Mouse (Mus musculus) brain, embryonic 18.5 days (tissue): ENCODE measurements around the gene Afmid.
"Not testable (repeated sequence)": the region's sequence is repeated elsewhere in the genome, so short reads cannot be mapped to it uniquely, and the experiment has no call there.

Source experiments
- DNase-seq: peaks from one replicate; pipeline ENCODE4 v3.0.0-alpha.2; 2012; ENCODE audit warnings: low read depth, low spot score

Gene Afmid

DNA sequence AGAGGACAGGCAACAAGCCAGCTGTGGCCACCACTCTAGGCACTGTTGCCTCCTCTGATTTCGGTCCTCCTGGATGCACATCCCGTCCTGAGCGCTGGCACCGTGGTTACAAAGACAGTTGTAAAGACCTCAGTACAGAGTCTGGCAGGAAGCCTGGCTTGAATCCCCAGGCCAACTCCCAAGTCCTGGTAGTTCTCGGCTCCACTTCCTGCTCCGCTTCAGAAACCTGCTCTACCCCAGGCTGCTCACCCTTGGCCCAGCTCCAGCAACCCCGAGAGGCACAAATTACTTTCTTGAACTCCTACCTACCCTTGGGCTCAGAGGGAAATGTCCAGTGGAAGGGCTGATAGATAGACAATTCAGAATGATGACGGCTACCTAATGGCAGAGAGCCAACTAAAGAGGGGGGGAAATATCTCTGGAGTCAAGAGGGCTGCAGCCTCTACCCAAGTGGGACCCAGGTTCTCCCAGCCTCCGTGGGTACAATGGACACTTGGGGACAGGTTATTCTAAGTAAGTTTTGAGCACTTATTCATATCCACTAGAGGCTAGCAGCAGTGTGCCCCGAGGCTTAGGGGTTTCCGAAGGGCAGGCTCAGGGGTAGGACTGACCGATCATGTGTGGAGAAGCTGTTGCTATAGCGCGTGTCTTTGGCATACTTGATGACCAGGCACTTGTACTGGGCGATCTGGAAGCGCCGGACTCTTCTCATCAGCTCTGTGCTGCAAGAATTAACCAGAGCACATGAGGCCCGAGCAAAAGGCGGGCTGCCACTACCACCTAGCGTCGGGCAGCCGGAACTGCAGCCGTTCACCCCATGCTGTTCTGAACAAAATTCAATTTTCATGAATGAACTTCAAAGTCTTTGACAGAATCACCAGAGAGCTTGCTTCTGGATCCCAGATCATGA, 1.4 kb upstream of the Afmid start:
- no peak for DNase-seq

DNA sequence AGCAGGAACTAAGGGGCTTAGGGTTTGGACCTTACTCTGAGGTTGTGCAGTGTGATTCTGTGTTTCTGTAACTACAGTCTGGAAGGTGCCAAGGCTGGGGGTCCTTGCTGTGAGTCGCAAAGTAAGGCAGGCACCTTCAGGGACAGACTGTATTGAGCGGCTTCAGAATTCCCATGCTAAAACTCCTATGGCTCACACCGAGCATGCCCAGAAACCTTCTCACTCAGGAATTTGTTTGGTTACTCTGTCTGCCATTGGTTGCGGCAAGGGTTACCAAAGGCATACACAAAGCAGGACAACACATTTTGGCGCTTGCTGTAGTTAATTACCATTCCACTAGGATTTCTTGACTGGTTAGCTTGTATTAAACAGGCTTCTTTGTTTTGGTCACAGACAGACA, 440 bp downstream of the Afmid start:
- DNase-seq = no peak

DNA sequence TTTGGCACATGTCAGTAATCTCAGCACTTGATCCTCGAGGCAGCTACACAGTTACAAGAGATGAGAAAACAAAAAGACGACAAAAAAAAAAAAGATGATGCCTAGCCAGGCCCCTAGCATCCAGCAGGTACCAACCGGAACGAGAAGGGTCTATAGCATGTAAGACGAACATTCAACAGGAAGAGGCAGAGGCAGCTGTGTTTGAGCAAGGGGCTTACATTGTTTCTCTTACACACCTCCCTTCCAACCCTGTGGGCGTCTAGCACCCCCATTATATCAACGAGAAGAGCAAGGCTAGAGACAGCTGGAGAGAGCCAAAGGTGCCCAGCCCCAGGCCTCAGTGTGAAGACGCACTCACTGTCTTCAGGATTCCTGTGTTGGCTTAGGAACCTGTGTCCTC, 1.2 kb downstream of the Afmid start:
- no peak for DNase-seq

DNA sequence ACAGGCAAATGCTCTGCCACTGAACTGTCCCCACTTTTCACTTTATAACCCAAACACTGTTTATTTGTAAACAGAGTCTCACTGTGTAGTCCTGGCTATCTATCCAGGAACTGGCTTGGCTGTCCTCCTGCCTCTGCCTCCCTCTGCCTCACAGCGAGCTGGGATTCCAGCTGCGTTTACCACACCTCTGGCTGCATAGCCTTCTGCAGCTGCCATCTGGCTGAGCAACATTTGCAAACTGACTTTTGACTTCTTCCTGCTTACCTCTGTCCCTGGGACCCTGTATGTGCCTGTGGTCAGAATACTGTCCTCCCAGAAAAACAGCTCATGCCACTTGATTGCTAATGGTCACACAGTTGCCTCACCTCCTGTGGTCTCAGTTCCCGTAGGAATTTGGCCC, 1.7 kb downstream of the Afmid start:
- DNase-seq = no peak

DNA sequence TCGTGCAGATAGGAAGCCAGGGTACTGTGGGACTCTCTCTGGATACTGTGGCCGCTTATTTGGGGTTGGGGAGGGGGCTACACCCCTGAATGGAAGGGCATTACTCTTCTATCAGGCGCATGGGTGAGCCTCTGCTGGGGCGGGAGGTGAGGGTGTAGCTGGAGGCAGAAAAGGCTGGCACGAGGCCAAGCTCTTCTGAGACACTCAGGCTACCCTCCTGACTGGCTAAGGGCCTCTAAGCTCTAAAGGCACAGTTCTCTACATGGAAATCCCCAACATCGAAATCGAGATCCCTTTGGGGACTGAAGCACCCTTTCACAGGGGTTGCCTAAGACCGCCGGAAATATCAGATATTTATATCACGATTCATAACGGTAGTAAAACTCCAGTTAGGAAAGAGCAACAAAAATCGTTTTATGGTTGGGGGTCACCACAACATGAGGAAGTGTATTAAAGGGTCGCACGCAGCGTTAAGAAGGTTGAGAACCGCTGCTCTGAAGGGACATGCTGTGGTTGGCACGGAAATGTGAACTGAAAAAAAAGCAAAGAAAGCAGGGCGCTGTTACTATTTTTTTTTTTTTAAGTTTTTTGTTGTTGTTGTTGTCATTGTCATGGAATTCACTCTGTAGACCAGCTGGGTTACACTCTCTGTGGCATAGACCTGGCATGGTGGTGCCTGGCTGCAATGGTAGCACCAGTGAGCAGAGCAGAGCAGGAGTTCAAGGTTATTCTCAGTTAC, 2.6 kb downstream of the Afmid start:
- no peak for DNase-seq

DNA sequence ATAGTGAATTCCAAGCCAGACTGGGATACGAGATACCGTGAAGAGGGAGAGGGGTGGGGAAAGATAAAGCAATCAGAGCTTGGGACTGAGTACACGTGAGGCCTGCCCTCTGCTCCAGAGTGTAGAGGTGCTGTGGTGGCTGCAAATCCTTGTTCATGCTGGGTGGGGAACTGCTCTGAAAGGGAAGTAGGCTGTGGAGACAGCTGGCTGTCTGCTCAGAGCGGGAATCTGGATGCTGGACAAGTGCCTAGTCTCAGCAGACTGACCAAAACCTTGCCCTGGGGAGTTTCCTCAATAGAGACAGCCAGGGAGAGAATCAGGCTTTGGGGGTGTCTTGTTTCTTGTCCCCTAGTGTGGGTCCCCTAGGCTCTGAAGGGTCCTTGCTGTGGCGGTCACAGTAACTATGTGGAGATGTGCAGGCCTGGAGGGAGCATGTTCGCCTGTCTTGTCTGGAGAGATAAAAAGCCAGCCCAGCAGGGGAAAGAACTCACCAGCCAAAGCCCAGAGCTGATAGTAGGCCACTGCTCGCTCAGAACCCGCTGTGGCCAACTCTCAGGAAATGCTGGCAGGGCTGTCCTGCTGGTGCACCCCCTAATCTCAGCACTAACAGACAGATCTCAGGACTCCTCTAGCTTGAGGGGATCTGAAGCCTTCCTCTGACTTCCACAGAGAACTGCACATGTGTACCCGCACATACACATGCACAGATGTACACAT, 3.3 kb downstream of the Afmid start:
- no peak for DNase-seq

DNA sequence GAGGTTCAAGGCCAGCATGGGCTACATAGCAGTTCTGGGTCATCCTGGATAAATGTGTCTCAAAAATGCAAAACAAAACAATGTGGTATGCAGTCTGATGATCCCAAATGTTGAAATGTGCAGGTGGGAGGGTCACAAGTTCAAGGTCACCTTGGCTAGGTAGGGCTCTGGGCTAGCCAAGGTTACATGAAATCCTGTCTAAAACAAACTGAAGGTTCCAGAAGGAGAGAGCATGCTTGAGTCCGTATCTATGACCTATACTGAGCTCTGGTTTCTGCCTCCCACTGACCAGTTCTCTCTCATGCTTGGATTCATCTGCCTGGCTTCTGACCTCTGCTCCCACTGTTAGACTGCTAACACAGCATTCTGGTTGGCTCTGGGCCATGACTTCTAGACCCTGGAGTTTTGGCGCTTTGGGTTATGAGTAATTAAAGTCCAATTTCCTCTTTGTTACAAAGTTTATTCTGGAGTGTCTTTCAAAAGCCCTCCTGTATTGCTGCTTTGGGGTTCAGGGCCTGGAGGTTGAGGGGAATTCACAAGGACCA, 4.0 kb downstream of the Afmid start:
- DNase-seq = no peak

DNA sequence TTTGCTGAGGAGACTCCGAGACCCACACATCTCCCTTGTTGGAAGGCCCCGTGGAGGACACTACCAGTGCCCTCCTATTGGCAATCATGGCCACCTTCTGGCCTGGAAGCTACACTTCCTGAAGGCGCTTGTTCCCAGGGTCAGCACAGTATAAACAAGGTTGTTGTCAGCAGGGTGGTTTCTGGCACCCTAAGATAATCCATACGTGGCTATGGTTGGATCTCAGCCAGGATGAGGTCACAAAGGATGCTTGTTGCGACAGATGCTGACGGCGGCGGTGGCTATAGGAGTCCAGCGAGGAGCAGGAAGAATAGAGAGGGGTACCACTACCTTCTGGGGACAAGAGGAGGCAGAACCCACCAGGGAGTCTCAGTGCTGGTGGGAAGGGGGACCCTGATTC, 4.7 kb downstream of the Afmid start:
- no peak for DNase-seq

DNA sequence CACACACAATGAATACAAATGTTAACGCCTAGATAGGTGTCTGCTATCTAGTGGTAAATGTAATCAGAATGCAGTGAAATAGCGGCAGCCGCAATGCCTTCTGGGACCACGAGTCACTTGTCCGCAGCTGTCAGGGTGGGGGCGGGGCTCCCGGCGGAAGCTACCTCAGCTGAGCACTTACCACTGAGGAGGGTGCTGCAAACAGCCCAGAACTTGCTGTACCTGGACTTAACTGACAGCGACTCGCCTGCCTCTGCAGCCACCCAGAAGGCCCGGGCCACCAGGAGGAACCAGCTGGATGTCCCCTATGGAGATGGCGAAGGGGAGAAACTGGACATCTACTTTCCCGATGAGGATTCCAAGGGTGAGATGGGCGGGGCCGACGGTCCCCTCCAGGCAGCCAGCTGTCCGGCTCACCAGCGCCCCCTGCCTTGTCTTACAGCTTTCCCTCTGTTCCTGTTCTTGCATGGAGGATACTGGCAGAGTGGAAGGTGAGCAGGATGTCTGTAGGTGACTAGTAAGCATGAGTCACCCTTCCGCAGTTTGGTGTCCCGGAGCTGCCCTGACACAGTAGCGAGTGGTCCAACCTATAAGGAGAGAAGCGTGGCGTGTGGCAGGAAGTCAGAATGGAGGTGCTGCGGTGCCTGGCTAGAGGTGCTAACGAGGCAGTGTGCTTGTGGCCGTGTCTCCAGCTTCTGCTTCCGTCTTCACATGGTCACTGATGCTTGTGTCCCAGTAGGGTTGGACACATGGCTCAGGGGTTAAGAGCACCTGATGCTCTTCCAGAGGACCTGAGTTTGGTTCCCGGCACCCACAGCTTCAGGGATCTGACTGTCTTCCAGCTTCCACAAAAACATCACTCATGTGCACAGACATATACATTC, 6.6 kb downstream of the Afmid start:
- no peak for DNase-seq

DNA sequence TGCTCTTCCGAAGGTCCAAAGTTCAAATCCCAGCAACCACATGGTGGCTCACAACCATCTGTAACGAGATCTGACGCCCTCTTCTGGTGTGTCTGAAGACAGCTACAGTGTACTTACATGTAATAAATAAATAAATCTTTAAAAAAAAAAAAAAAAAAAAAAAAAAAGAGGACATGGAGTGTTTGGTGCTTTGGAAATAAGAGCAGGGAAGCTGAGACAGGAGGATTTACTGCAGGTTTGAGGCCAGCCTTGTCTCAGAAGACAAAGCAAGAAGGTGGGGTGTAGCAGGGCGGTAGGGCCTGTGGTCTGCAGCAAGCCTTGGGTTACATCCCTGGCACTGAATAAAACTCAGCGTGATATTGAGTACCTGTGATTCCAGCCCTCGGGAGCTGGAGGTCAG, 7.8 kb downstream of the Afmid start:
- DNase-seq = not testable (repeated sequence)

DNA sequence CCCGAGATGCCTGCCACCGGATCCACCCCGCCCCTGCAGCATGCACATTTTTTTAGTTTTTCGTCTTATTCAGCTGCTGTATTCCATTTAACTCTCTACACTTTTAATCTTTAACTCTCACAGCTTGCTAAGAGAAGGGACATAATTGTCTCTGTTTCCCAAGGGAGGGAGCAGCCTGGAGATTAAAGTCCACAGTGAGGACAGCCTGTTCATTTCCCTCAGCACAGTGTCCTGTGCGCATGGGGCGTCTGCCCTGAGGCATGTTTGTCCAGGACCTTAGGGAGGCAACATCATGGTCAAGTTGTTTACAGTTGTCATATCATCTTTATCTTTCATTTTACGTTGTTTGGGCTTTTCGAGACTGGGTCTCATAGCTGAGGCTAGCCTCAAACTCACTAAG, 8.4 kb downstream of the Afmid start:
- no peak for DNase-seq

DNA sequence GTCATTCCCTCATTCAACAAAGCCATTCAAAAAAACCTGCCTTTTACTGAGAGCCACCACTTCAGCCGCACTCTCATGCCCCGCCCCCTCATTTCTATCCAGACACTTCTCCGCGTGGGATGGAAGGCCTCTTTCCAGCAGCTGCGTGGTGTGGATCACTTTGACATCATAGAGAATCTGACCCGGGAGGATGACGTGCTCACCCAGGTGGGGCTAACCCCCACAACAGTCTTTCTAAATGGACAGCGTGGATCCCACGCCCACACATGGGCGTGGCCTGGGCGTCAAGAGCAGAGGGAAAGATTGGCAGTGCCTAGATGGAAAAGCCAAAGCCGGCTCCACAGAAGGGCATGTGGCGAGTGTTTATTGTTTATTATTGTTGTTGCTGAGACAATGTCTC, 10.6 kb downstream of the Afmid start:
- no peak for DNase-seq

DNA sequence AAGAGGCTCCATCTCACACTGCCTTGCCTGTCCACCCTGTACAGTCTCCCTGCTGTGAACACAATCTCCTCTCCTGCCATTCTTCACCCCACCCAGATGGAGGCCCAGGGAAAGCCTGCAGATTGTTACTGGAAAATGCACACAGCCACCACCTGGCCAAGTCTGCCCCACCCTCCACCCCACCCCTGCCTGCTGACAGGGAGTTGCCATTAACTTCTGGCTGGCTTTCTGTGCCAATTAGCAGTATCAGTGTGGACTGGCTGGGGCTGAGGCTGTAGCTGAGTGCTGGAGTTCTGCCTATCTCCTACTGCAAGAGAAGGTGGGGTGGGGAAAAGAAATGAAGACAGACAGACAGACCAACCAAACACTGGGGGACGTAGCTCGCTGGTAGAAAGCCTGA, 12.8 kb downstream of the Afmid start:
- no peak for DNase-seq

DNA sequence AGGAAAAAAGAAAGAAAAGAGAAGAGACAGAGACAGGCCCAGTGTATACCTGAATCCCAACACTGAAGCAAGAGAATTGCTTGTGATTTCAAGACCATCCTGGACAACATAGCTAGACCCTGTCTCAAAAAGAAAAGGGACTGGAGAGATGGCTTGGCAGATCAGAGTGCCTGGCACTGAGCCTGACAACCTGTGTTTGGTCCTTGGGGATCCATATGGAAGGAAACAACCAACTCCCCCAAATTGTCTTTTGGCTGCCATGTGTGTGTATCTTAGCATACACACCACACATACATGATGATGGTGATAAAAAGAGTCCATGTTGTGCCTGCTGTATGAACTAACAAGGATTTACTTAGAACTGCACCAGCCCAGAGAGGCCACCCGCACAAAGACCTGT, 13.3 kb downstream of the Afmid start:
- no peak for DNase-seq

DNA sequence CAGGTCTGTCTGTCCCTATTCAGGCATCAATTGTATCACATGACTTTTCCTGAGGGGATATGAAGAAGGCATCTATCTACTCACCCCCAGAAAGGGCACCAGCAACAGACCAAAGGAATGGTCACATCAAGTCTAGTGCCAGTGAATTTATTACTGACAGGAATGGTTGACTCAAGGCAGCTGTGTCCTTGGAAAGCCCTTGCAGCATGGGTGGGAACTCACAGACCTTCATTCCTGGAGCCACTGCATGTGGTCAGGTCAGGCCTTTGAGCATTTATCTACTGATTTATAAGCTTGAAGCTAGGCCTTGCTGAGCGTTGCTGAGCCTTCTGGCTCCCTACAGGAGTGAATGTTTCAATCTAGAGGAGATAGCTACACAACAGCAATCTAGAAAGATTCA, 15.2 kb downstream of the Afmid start:
- DNase-seq = no peak

DNA sequence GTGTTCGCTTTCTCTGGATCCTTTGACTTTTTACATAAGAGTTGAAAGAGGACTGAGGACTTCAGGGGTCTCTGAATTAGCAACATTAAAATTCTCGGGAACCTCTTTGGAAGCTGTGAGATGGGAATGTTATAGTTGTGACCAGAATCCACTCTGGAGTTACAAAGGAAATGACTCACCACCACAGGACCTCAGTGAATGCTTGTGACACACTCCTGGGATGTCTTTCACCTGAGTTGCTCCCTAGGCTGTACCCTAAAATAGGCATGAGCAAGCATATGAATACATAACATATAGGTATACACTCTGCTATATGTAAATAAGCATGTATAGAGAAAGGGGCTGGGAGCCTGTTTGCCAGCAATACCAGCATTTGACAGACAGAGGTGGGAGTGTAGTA, 17.7 kb downstream of the Afmid start:
- no peak for DNase-seq

DNA sequence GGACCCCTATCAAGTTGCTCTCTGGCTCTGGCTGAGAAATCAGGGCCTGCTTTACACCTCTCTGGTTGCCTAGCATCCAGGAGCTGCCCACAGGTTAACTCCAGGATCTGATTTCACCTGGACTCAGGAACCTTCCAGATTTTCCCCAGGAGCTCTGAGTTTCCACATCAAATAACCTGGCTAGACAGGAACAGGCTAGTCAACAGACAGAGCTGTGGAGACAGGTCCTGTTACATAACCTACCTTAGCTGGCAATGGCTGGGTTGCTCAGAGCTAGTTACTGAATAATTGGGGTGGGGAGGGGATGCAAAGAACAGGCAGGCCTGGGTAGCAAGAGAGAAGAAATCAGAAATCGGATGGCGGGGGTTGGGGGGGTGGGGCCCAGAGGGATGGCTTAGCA, 19.3 kb downstream of the Afmid start:
- DNase-seq = no peak

DNA sequence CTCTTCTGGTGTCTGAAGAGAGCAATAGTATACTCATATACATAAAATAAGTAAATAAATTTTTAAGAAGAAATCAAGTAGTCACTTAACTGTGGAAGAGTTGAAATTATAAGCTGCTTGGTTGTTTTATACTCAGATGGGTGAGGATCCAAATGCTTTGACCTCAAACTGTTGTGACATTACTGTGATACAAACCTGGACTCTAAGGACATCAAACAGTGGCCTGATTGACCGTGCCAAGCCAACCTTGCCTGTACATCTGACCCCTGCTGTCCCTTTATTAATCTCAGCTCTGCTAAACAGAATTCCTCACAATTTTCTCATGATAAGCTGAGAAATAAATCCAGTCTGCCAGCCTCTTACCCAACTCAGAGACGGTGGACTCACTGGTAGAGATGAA, 19.9 kb downstream of the Afmid start:
- DNase-seq = no peak

DNA sequence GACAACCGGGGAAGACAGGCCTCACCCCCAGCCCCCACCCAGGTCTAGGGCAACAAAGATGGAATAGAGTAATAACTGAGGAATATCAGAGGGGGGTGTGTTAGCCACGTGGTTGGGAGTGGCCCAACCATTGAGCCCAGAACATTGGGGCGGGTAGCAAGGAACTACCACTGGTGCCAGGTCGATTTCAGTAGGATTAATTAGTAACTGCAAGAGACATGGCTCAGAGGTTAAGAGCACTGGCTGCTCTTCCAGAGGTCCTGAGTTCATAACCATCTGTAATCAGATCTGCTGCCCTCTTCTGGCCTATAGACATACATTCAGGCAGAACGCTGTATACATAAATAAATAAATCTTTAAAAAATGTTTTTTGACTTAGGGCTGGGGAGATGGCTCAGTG, 20.9 kb downstream of the Afmid start:
- DNase-seq = no peak

DNA sequence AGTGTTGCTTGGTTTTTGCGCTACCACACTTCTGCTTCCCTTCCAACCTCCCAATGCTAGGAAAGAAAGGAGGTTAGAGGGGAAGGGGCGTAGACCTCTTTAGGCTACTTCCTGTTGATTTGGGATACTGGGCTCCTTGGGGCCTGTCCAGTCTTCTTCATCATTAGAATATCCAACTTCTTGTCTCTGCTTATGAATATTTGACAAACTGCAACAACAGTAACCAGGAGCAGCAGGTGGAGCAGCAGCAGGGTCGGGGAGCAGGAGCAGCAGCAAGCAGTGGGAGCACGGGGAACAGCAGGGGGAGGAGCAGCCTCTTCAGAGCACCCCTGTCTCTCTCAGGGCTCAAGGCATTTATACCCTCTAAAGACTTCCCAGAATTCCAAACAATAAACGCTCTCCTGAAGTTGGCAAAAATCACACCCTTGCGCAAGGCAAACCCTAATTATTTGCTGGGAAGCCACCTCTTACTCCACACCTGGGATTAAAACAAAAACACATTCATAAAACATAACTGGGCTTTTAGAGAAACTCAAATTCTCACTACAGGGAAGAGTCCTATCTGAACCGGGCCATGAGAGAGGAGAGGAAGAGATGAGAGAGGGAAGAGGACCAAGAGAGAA, 22.0 kb downstream of the Afmid start:
- no peak for DNase-seq
